Mouse (Mus musculus) liver, postnatal 0 days (tissue): ENCODE results near the gene Jak2.

Experiments used
- CTCF ChIP-seq: sonication (generic); IDR thresholded peaks from 2 replicates; pipeline ENCODE4 v1.5.1; 2016; ENCODE audit warnings: antibody characterized with exemption, low read depth
- EP300 ChIP-seq: IDR thresholded peaks from 2 replicates; pipeline ENCODE4 v1.6.1; 2016; ENCODE audit warnings: antibody characterized with exemption, low read depth, mild to moderate bottlenecking

GRCm38 (mm10) chr19:29249933-29250332, 1.7 kb upstream of the Jak2 start:
- TF ChIP-seq CTCF (no peak), EP300 (peak; percentile 41; the same call in 1 of the 2 replicates)
